Mouse (Mus musculus): Measurements from ENCODE around the gene Phactr1. TPM values are rescaled to one million over a fixed set of nuclear protein-coding genes. Genes with fewer than 3 reads are reported as not detected.

Phactr1 gene
- total RNA-seq, 1 experiment: 1.2 TPM

DNA sequence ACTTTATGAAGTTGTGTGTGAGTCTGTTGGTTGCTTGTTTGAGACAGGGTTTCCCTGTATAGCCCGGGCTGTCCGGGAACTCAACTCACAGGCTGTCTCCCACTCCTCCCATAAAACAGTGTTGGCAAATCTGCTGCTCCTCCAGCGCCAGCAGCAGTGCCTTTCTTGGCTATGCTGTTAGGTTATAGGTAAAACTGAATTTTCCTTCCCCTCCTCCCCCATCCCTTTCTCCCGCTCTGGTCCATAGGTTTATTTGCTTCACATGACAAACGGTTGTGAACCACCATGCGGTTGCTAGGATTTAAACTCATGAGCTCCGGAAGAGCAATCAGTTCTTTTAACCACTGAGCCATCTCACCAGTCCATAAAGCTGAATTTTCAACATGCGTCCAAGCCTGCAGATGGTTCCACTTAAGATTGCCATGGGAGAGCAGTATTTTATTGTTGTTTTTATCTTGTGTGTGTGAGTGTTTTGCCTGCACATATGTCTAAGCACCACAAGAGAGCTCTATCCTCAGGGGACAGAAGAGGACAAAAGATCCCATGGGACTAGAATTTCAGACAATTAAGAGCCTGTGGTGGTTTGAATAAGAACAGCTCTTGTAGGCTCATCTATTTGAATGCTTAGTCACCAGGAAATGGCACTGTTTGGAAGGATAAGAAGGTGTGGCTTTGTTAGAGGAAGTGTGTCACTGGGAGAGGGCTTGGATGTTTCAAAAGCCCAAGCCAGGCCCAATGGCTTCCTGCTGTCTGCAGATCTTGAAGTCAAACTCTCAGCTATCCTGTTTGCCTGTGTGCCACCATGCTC, 503.0 kb downstream of the Phactr1 start:
- Histone ChIP-seq H3K4me3 (ENCODE audit: insufficient read depth in 1 of 2, low read depth in 1 of 2, low read length in 2 of 2, poor library complexity in 1 of 2, severe bottlenecking in 1 of 2) (peak overlapping the region; percentile 18 to 40), H3K27ac (ENCODE audit: insufficient read depth, low read depth, low read length, poor library complexity, severe bottlenecking) (peak overlapping the region; percentile 61), H3K9me3 (ENCODE audit: control insufficient read depth, insufficient read depth, low read depth, low read length) (no peaks in the 10 kb centered on the region), H3K4me1 (ENCODE audit: control insufficient read depth in 2 of 2, insufficient read depth in 2 of 2, low read length in 2 of 2, poor library complexity in 1 of 2) (peaks cover 2 to 19% of the 10 kb centered on the region in 2 experiments; a peak in 2 of 4 replicates), H3K9ac (ENCODE audit: insufficient read depth, low read depth, low read length, poor library complexity, severe bottlenecking) (peak overlapping the region; percentile 61; the same call in 1 of the 2 replicates), H3K36me3 (ENCODE audit: control insufficient read depth, insufficient read depth, low read length, poor library complexity, severe bottlenecking) (no peaks in the 10 kb centered on the region)
- in situ Hi-C loops (cut with MboI; ENCODE audit: low sequenced_read_pairs in 2 of 2, unreplicated experiment in 2 of 2): loop anchor here in 1 of 2 experiments (10.0 kb wide), 1 partner anchor 131 kb away; no protein-coding TSS in a partner anchor
- no peak for DNase-seq (ENCODE audit: low read depth, low spot score)
- TF ChIP-seq ZNF384 (IDR thresholded peaks at IDR 0.05; ENCODE audit: low read depth, low read length) (no peak), MAFK (IDR thresholded peaks at IDR 0.05; ENCODE audit: insufficient read depth, low read depth, low read length) (0 out of 2 replicates have a peak, but pooled peaks have one; percentile 39), HCFC1 (IDR thresholded peaks at IDR 0.05; ENCODE audit: borderline replicate concordance, insufficient read depth, low read length) (no peak), CHD2 (IDR thresholded peaks at IDR 0.05; ENCODE audit: low read depth, low read length) (no peak), ZC3H11A (IDR thresholded peaks at IDR 0.05; ENCODE audit: borderline replicate concordance, low read depth, low read length) (no peak)

DNA sequence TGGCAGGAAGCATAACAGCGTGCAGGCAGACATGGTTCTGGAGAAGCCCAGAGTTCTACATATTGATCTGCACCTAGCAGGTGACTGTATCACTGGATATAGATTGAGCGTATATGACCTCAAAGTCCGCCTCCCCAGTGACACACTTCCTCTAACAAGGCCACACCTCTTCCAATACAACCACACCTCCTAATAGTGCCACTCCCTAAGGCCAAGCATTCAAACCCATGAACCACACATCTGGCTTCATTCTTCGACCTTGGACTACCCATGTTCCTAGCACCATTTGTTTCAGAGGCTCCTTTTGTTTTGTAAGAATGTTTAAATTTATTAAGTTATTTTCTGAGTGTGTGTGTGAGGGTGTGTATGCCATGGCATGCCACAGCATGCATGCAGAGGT, 507.3 kb downstream of the Phactr1 start:
- Histone ChIP-seq H3K4me1 (ENCODE audit: control insufficient read depth in 2 of 2, insufficient read depth in 2 of 2, low read length in 2 of 2, poor library complexity in 1 of 2) (peaks cover 0 to 5% of the 10 kb centered on the region in 2 experiments; a peak in 2 of 4 replicates), H3K9ac (ENCODE audit: insufficient read depth, low read depth, low read length, poor library complexity, severe bottlenecking) (no peak overlapping the region), H3K36me3 (ENCODE audit: control insufficient read depth, insufficient read depth, low read length, poor library complexity, severe bottlenecking) (no peaks in the 10 kb centered on the region), H3K27ac (ENCODE audit: insufficient read depth, low read depth, low read length, poor library complexity, severe bottlenecking) (no peak overlapping the region), H3K4me3 (ENCODE audit: insufficient read depth in 1 of 2, low read depth in 1 of 2, low read length in 2 of 2, poor library complexity in 1 of 2, severe bottlenecking in 1 of 2) (peak overlapping the region; percentile 31; a peak in 3 of 4 replicates), H3K9me3 (ENCODE audit: control insufficient read depth, insufficient read depth, low read depth, low read length) (no peaks in the 10 kb centered on the region)
- no peak for DNase-seq (ENCODE audit: low read depth, low spot score)
- TF ChIP-seq HCFC1 (IDR thresholded peaks at IDR 0.05; ENCODE audit: borderline replicate concordance, insufficient read depth, low read length) (no peak), MAFK (IDR thresholded peaks at IDR 0.05; ENCODE audit: insufficient read depth, low read depth, low read length) (no peak), ZC3H11A (IDR thresholded peaks at IDR 0.05; ENCODE audit: borderline replicate concordance, low read depth, low read length) (no peak), ZNF384 (IDR thresholded peaks at IDR 0.05; ENCODE audit: low read depth, low read length) (no peak), CHD2 (IDR thresholded peaks at IDR 0.05; ENCODE audit: low read depth, low read length) (no peak)
- in situ Hi-C loops (cut with MboI; ENCODE audit: low sequenced_read_pairs in 2 of 2, unreplicated experiment in 2 of 2): loop anchor here in 1 of 2 experiments (10.0 kb wide), 1 partner anchor 127 kb away; no protein-coding TSS in a partner anchor
